Mouse (Mus musculus) neural tube, embryonic 13.5 days (tissue): Measurements from ENCODE around the gene Nupl1. TPM values are rescaled to one million over a fixed set of nuclear protein-coding genes. Genes with fewer than 3 reads are reported as not detected.
A peak's percentile ranks its signal among the peaks of the same experiment; 100 is the strongest.

Experiments
- ATAC-seq: fragments of 200-750 bp; cut with Nextera tagmentation; 2 replicates; pipeline ENCODE4 v1.8.0; 2017; ENCODE audit warnings: low read depth, mild to moderate bottlenecking, moderate TSS enrichment, moderate library complexity
- H3K27ac ChIP-seq: fragments of 300-500 bp; sonication (generic); replicated peaks from 2 replicates; pipeline ENCODE4 v1.5.1; 2015; ENCODE audit warnings: moderate library complexity, mild to moderate bottlenecking, inconsistent platforms
- H3K27me3 ChIP-seq: fragments of 300-500 bp; sonication (generic); 2 replicates; pipeline ENCODE4 v1.6.1; 2015; ENCODE audit warnings: mild to moderate bottlenecking, inconsistent platforms
- H3K36me3 ChIP-seq: fragments of 300-500 bp; sonication (generic); 2 replicates; pipeline ENCODE4 v1.6.1; 2015; ENCODE audit warnings: mild to moderate bottlenecking, inconsistent platforms
- H3K4me1 ChIP-seq: fragments of 300-500 bp; sonication (generic); replicated peaks from 2 replicates; pipeline ENCODE4 v1.6.1; 2015; ENCODE audit warnings: inconsistent platforms
- H3K4me2 ChIP-seq: fragments of 300-500 bp; sonication (generic); 2 replicates; pipeline ENCODE4 v1.6.1; 2015; ENCODE audit warnings: inconsistent platforms, mild to moderate bottlenecking, moderate library complexity
- H3K4me3 ChIP-seq: fragments of 300-500 bp; sonication (generic); 2 replicates; pipeline ENCODE4 v1.5.1; 2015; ENCODE audit warnings: mild to moderate bottlenecking, inconsistent platforms
- H3K9ac ChIP-seq: fragments of 300-500 bp; sonication (generic); 2 replicates; pipeline ENCODE4 v1.6.1; 2015; ENCODE audit warnings: moderate library complexity, mild to moderate bottlenecking, inconsistent platforms
- H3K9me3 ChIP-seq: fragments of 300-500 bp; sonication (generic); 2 replicates; pipeline ENCODE4 v1.6.1; 2016; ENCODE audit warnings: inconsistent platforms
- WGBS: fragments of 180-500 bp; shearing (Covaris S2); methylation state at CpG from one replicate; pipeline ENCODE4 v1.1.7; 2015; 5-methylcytosine and 5-hydroxymethylcytosine counted together
- polyA plus RNA-seq: library from polyadenylated mRNA; unstranded; fragments of >200 nt; fragmentation: Nextera tagmentation; extraction: Ambion mirVana; gene quantifications from 2 replicates; pipeline ENCODE4 v1.2.1, GENCODE M21; 2015

Gene Nupl1
- polyA plus RNA-seq, 1 experiment from 2014 or later = not detected

DNA sequence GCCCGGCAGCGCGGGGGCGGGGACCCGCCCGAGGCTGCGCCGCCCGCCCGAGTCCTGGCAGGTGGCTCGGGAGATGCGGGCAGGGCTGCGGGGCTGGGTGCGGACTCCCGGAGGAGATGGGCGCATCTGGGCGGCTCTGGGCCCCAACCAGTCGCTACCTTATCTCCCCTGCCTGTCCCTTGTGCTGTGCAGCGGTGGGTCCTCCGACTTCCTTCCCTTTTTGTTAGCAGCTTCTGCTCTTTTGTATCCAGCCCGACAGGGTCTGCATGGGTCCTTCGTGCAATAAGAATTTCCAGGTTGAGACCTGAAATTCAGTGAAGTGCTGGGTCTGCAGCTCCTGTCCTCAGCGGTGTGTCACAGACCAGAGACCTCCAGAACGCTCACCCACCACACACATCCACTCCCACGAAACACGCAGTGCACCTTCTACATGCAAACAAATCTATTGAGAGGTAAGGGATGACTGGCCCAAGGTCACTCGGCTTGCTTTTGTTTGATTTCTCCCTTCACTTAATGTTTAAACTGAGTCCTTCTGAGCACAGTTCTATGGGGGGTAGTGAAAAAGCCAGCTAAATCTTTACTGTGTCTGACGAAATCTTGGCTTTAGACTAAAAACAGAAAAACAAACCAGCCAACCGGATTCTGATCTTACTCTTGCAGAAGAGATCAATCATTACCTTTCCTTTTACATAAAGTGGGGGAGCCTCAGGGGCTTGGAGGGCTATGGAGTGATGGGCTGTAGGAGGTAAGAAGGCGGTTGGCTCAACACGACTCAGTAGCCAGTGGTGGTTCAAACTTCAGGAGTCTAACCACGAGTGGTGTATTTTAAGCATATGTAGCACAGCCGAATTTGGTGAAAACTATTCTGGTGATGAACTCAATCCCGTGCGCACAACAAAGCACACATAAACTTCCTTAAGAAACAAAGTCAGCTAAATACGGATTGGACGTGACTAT is 73.3 kb downstream of the Nupl1 start:
- H3K9me3 ChIP-seq = no peaks in the 10 kb centered on the region
- peaks cover 34% of the 10 kb centered on the region for H3K27me3 ChIP-seq
- H3K4me3 ChIP-seq = peak overlapping the region; percentile 74
- ATAC-seq = peak; percentile 45
- H3K4me2 ChIP-seq = peak overlapping the region; percentile 85
- WGBS = 20% methylated on average over 37 of the region's 37 CpGs
- H3K36me3 ChIP-seq = 0 out of 2 replicates have a peak, but pooled peaks cover 9% of the 10 kb centered on the region
- peaks cover 37% of the 10 kb centered on the region for H3K4me1 ChIP-seq
- peak overlapping the region; percentile 90 for H3K9ac ChIP-seq
- peak overlapping the region; percentile 91 for H3K27ac ChIP-seq

DNA sequence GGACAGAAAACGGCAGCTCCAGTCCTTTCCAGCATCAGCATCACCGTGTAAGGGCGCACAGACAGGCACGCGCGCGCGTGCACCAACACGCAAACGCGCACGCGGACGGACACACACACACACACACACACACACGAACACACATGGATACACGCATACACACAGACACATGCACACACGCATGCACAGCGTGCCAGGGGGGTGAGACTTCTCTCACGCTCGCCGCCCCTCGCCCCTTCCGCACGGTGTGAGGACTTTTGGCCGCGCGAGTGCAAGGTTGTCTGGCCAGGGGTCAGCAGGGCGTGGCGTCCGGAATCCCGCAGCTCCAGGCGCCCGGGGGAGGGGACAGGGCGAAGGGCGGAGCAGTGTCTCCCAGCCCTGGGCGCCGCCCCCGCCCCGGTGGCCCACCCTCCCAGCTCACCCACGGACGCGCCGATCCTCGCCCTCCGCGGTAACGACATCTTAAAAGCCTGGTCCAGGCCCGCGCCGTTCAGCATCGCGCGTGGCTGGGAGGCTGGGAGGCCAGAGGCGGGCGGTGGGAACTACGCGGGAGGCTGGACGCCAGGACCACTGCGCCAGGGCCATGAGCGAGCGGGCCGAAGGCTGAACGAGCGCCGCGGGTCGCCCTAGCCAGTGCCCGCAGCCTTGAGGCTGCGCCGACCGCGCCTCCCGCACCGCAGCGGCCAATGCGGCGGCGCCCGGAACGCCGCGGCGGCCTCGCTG is 74.2 kb downstream of the Nupl1 start:
- H3K9me3 ChIP-seq = no peaks in the 10 kb centered on the region
- 0 out of 2 replicates have a peak, but pooled peaks cover 9% of the 10 kb centered on the region for H3K36me3 ChIP-seq
- peaks cover 46% of the 10 kb centered on the region for H3K4me1 ChIP-seq
- H3K27ac ChIP-seq = peak overlapping the region; percentile 91
- peak overlapping the region; percentile 90 for H3K9ac ChIP-seq
- 1% methylated on average over 70 of the region's 84 CpGs for WGBS
- H3K4me3 ChIP-seq = peak overlapping the region; percentile 74
- peak; percentile 90 for ATAC-seq
- H3K27me3 ChIP-seq = peaks cover 37% of the 10 kb centered on the region
- H3K4me2 ChIP-seq = peak overlapping the region; percentile 85

DNA sequence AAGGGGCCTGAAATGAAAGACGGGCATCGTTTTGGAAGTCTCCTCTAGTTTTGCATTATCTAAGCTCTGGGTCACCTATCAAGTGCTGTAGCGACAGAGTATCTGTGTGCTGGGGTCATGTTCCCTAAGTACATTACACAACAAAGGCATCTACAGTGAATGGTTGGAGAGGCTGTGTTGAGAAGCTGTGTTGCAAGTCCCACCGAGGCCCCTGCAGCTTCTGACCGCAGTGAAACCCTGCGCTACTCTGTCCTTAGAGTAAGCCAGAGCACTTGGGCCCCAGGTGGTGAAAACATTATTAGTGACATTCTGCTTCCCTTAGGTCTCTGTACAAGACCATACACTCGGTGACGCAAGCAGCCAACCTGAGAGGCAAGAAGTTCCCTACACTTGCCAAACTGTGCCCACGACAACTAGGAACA is 74.8 kb downstream of the Nupl1 start:
- Histone ChIP-seq H3K27me3 (peaks cover 40% of the 10 kb centered on the region), H3K9ac (peak overlapping the region; percentile 90), H3K9me3 (no peaks in the 10 kb centered on the region), H3K36me3 (0 out of 2 replicates have a peak, but pooled peaks cover 9% of the 10 kb centered on the region), H3K4me3 (peak overlapping the region; percentile 74), H3K4me2 (peak overlapping the region; percentile 85), H3K27ac (peak overlapping the region; percentile 91), H3K4me1 (peaks cover 51% of the 10 kb centered on the region)
- ATAC-seq = no peak
- WGBS = 31% methylated on average over 9 of the region's 9 CpGs

DNA sequence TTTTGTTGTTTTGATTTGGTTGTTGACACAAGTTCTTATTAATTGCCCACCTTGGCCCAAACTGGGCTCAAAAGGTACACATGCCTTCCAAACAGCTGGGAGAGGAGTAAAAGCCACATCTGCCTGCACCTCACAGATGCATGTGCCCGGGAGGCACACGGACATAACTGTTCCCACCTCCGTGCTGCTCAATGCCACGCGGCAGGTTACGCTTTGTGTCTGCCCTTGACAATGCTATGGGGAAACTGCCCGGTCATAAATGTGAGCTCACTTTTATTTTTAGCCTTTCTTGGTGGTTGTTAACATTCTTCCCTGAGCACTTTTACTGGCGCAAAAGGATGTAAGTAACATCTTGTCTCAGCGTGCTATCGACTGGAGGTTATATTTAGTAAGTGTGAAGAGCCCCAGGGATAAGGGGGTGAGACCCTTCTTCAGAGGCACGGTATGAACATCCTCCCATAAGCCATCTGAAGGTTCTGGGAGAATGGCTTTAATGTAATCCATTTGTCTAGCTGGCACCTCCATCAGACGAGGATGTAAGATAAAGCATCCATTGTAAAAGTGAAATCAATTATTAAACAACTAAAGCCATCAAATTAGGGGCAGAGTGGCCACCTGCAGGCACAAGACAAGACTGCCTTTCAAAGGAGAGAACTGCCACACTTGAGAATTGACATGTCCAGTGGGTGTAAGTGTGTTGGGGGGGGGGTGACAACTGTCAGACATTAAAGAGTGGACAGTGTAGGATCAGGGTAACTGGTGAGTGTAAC is 78.8 kb downstream of the Nupl1 start:
- no peaks in the 10 kb centered on the region for H3K9me3 ChIP-seq
- ATAC-seq = no peak
- 36% methylated on average over 12 of the region's 12 CpGs for WGBS
- no peaks in the 10 kb centered on the region for H3K36me3 ChIP-seq
- peaks cover 30% of the 10 kb centered on the region for H3K27me3 ChIP-seq
- H3K27ac ChIP-seq = no peak overlapping the region
- H3K9ac ChIP-seq = peak overlapping the region; percentile 26; the same call in 1 of the 2 replicates
- peaks cover 34% of the 10 kb centered on the region for H3K4me1 ChIP-seq
- H3K4me3 ChIP-seq = no peak overlapping the region
- peak overlapping the region; percentile 26 for H3K4me2 ChIP-seq

DNA sequence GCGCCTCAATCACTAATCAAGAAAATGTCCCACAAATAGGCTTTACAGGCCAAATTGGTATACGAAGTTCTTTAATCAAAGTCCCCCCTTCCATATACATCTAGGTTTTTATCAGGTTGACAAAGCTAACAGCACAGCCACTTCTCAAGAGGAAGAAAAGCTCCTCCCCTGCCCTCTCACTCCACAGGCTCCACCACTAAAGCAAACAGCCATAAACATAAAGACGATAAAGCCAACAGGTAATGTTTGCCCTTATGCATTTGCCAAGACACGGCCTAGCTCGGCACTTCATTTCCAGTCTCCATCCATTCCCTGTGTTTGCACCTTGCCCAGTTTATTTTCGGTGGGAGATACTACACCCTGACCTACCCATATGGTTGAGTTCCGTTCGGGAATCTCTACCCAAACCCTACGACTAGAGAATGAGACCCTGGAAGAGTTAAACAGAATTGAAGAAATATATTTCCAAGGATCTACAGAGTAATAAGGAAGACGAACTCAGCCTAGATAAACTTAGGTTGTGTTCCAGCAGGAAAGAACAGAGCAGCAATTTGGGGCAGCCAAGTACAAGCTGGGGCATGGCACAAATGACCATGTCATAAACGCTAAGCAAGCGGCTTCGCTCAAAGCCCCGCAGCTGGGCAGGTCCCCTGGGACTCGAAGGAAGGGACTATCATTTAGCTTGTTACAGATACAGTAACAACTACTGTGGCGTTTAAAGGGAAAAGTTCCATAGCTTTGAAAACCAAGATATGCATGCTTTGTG is 80.2 kb downstream of the Nupl1 start:
- no peak for ATAC-seq
- Histone ChIP-seq H3K27ac (no peak overlapping the region), H3K4me3 (no peak overlapping the region), H3K9ac (no peak overlapping the region), H3K36me3 (no peaks in the 10 kb centered on the region), H3K4me2 (no peak overlapping the region), H3K9me3 (no peaks in the 10 kb centered on the region), H3K4me1 (peaks cover 25% of the 10 kb centered on the region), H3K27me3 (peaks cover 23% of the 10 kb centered on the region)
- 50% methylated on average over 16 of the region's 16 CpGs for WGBS

DNA sequence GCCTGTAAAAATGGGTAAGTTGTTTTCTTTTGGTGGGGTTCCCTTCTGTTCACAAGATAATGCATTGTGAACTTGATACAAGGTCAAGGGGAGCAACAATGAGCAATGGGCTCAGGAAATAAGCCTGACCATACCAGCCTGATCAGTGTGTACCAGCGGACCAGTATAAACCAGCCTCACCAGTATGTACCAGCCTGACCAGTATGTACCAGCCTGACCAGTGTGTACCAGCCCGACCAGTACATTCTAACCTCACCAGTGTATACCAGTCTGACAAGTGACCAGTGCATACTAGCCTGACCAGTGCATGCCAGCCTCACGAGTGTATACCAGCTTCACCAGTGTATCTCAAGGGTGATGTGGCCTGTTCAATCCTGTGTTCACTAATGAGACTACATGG is 87.9 kb downstream of the Nupl1 start:
- ATAC-seq = no peak
- Histone ChIP-seq H3K27ac (no peak overlapping the region), H3K36me3 (no peaks in the 10 kb centered on the region), H3K9ac (no peak overlapping the region), H3K27me3 (no peaks in the 10 kb centered on the region), H3K9me3 (no peaks in the 10 kb centered on the region), H3K4me1 (no peaks in the 10 kb centered on the region), H3K4me3 (no peak overlapping the region), H3K4me2 (no peak overlapping the region)
- WGBS = 92% methylated on average over 3 of the region's 3 CpGs

DNA sequence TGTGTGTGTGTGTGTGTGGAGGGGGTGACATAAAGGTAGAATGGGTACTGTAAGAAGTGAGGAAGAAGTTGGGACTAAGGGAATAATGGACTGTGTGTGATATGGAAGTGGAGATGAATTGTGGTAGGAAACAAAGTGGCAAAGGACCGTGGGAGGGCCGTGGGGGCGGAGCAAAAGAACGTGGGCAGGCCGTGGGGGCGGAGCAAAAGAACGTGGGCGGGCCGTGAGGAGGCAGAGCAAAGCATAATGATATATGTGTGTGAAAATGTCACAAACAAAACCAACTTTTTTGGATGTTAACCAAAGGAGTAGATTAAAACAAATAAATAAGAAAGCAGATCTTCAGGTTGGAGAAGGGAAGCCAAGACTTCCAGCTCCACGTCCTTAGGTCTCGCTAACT is 98.9 kb downstream of the Nupl1 start:
- WGBS = 85% methylated on average over 11 of the region's 11 CpGs
- H3K9ac ChIP-seq = no peak overlapping the region
- ATAC-seq = no peak
- H3K4me1 ChIP-seq = no peaks in the 10 kb centered on the region
- H3K4me2 ChIP-seq = no peak overlapping the region
- H3K27ac ChIP-seq = no peak overlapping the region
- H3K4me3 ChIP-seq = no peak overlapping the region
- H3K9me3 ChIP-seq = no peaks in the 10 kb centered on the region
- H3K27me3 ChIP-seq = no peaks in the 10 kb centered on the region
- no peaks in the 10 kb centered on the region for H3K36me3 ChIP-seq

DNA sequence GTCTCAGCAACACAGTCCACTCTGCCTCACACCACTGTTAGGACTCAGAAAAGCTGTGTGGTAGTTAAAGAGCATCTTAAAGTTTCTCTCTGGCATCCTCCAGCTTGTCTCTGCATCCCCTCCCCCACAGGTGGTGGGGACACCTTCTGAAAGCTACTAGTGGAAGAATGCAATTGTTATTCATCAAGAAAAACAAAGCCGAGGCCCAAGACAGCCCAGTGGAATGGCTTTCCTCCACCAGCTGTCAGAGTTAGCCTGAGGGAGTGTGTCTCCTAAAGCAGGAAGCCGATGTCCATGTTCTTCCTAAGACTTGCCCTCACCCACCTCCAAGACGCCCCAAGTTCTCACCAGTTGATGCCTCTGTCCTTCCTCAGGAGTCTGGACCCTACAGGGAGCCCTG is 102.3 kb downstream of the Nupl1 start:
- Histone ChIP-seq H3K36me3 (no peaks in the 10 kb centered on the region), H3K27ac (no peak overlapping the region), H3K4me3 (no peak overlapping the region), H3K27me3 (no peaks in the 10 kb centered on the region), H3K4me1 (no peaks in the 10 kb centered on the region), H3K9me3 (no peaks in the 10 kb centered on the region), H3K9ac (no peak overlapping the region), H3K4me2 (no peak overlapping the region)
- no peak for ATAC-seq
- WGBS = 55% methylated on average over 3 of the region's 3 CpGs

DNA sequence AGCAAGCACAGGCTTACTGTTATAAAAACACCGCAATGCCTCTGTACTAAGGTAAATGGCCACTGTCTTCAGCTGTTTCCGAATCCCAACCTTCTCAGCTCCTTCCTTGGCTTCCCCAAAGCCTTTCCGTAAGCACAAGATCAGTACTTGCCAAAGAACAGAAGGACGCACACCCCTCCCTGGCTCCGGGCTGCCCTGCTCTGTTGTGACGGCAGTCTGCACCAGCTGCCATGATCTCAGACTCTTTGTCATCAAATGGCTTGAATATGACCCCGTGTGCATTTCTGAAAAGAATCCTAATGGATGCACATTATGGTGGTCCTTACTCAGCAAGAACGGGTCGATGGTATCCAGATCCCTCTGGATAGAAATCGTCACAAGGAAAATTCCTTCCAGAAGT is 108.0 kb downstream of the Nupl1 start:
- H3K4me3 ChIP-seq = no peak overlapping the region
- H3K27me3 ChIP-seq = no peaks in the 10 kb centered on the region
- H3K36me3 ChIP-seq = no peaks in the 10 kb centered on the region
- no peak overlapping the region for H3K27ac ChIP-seq
- H3K9ac ChIP-seq = no peak overlapping the region
- no peak for ATAC-seq
- H3K9me3 ChIP-seq = no peaks in the 10 kb centered on the region
- no peak overlapping the region for H3K4me2 ChIP-seq
- H3K4me1 ChIP-seq = no peaks in the 10 kb centered on the region
- 74% methylated on average over 10 of the region's 10 CpGs for WGBS

DNA sequence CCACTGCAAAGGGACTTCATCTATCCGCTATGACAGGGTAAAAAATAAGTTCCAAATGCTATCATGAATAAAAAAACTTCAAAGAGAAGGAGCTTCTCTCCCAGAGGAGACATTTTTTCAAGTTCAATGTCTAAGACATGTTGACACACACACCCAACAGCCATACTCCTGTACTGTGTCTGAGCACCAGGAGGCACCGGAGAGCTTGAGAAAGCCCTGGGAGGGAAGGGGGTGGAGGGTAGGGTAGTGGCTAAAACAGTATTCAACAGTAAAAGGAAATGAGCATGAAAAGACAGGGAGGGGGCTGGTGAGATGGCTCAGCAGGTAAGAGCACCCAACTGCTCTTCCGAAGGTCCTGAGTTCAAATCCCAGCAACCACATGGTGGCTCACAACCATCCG is 112.9 kb downstream of the Nupl1 start:
- no peaks in the 10 kb centered on the region for H3K36me3 ChIP-seq
- no peak overlapping the region for H3K4me2 ChIP-seq
- ATAC-seq = no peak
- H3K9ac ChIP-seq = no peak overlapping the region
- no peak overlapping the region for H3K4me3 ChIP-seq
- no peaks in the 10 kb centered on the region for H3K4me1 ChIP-seq
- no peaks in the 10 kb centered on the region for H3K9me3 ChIP-seq
- H3K27ac ChIP-seq = no peak overlapping the region
- H3K27me3 ChIP-seq = no peaks in the 10 kb centered on the region
- WGBS = 92% methylated on average over 4 of the region's 4 CpGs

DNA sequence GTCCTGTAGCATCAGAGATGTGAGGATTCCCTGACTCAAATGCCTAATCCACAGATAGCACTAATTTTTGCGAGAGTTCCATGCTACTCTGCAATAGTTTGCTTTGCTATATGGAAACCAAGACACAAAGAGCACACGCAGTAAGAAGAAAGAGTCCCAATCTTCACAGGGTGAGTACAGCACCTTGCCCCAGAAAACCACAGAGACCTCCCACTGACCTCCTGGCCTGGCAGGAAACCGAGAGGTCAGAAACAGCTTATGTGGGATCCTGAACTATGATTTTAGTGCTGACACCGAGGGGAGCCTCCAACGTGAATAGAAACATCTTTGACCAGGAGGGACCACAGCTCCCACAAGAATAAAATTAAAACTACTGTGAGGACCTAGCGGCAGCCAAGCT is 113.4 kb downstream of the Nupl1 start:
- H3K27me3 ChIP-seq = no peaks in the 10 kb centered on the region
- no peak for ATAC-seq
- WGBS = 80% methylated on average over 6 of the region's 6 CpGs
- no peaks in the 10 kb centered on the region for H3K9me3 ChIP-seq
- no peak overlapping the region for H3K27ac ChIP-seq
- H3K36me3 ChIP-seq = no peaks in the 10 kb centered on the region
- no peak overlapping the region for H3K4me3 ChIP-seq
- no peaks in the 10 kb centered on the region for H3K4me1 ChIP-seq
- no peak overlapping the region for H3K4me2 ChIP-seq
- no peak overlapping the region for H3K9ac ChIP-seq
